Mouse (Mus musculus) MEL (cell line): Measurements from ENCODE around the gene Rims1.

Source experiments
- CTCF ChIP-seq, 3 experiments: IDR thresholded peaks in 2 of 3; conservative IDR thresholded peaks in 1 of 3; 2 replicates each; pipeline ENCODE4 v1.5.1; 2011 to 2012; ENCODE audit warnings: low read length in 3 of 3, low read depth in 2 of 3, mild to moderate bottlenecking in 2 of 3, improper control_type of control experiment in 1 of 3, inconsistent platforms in 1 of 3, mixed read lengths in 1 of 3, moderate library complexity in 1 of 3; ENCODE audit not compliant: control insufficient read depth in 1 of 3, insufficient read depth in 1 of 3, poor library complexity in 1 of 3, severe bottlenecking in 1 of 3
- ELF1 ChIP-seq: IDR thresholded peaks from 2 replicates; pipeline ENCODE4 v1.6.1; 2014; ENCODE audit warnings: low read depth, mild to moderate bottlenecking, inconsistent platforms, low read length, improper control_type of control experiment, moderate library complexity
- ZMIZ1 ChIP-seq: IDR thresholded peaks from 2 replicates; pipeline ENCODE4 v1.6.1; 2012; ENCODE audit warnings: low read depth, mild to moderate bottlenecking, inconsistent platforms, low read length, improper control_type of control experiment, moderate library complexity

GRCm38 (mm10) chr1:22728207-22728606, 77.6 kb downstream of the Rims1 start:
- TF ChIP-seq CTCF (IDR thresholded peaks at IDR 0.05 in 2 of 3, conservative IDR thresholded peaks at IDR 0.05 in 1 of 3; ENCODE audit: control insufficient read depth in 1 of 3, insufficient read depth in 1 of 3, low read depth in 2 of 3, low read length in 3 of 3, poor library complexity in 1 of 3, severe bottlenecking in 1 of 3) (no peak), ZMIZ1 (no peak), ELF1 (no peak)
